Mouse (Mus musculus) liver, embryonic 14.5 days (tissue): ENCODE measurements around the gene Timm10b. TPM values are rescaled to one million over a fixed set of nuclear protein-coding genes. Genes with fewer than 3 reads are reported as not detected.

Experiments used
- ATAC-seq: fragments of 200-750 bp; cut with Nextera tagmentation; 2 replicates; pipeline ENCODE4 v1.8.0; 2017; ENCODE audit warnings: moderate number of reproducible peaks, mild to moderate bottlenecking, moderate library complexity; ENCODE audit not compliant: insufficient read depth
- DNase-seq, 3 experiments: peaks; one replicate each; pipeline ENCODE4 v3.0.0-alpha.2; 2012 to 2013; ENCODE audit warnings: low read depth in 3 of 3, low spot score in 3 of 3
- H3K27ac ChIP-seq: fragments of 300-500 bp; sonication (generic); 2 replicates; pipeline ENCODE4 v1.5.1; 2014; ENCODE audit warnings: moderate library complexity, mild to moderate bottlenecking, control low read depth, inconsistent platforms
- H3K27me3 ChIP-seq: fragments of 300-500 bp; sonication (generic); 2 replicates; pipeline ENCODE4 v1.6.1; 2014; ENCODE audit warnings: mild to moderate bottlenecking, low read length, moderate library complexity; ENCODE audit not compliant: control insufficient read depth, insufficient read depth
- H3K36me3 ChIP-seq: fragments of 300-500 bp; sonication (generic); replicated peaks from 2 replicates; pipeline ENCODE4 v1.6.1; 2014; ENCODE audit warnings: low read depth; ENCODE audit not compliant: control insufficient read depth, insufficient read depth
- H3K4me1 ChIP-seq, 2 experiments: fragments of 200-500 bp in 1 of 2; fragments of 300-500 bp in 1 of 2; sonication (generic) in 1 of 2; replicated peaks; 2 replicates each; pipeline ENCODE4 v1.6.1; 2012 to 2014; ENCODE audit warnings: antibody characterized with exemption in 1 of 2, inconsistent platforms in 1 of 2, low read length in 1 of 2; ENCODE audit not compliant: control insufficient read depth in 2 of 2, insufficient read depth in 2 of 2
- H3K4me2 ChIP-seq: fragments of 300-500 bp; sonication (generic); 2 replicates; pipeline ENCODE4 v1.6.1; 2014; ENCODE audit warnings: low read depth, mild to moderate bottlenecking, control low read depth, moderate library complexity
- H3K4me3 ChIP-seq, 2 experiments: fragments of 200-500 bp in 1 of 2; fragments of 300-500 bp in 1 of 2; sonication (generic) in 1 of 2; 2 replicates each; pipeline ENCODE4 v1.5.1; 2012 to 2014; ENCODE audit warnings: low read depth in 2 of 2, low read length in 2 of 2, mild to moderate bottlenecking in 2 of 2, control low read depth in 1 of 2, inconsistent platforms in 1 of 2, moderate library complexity in 1 of 2; ENCODE audit not compliant: insufficient read depth in 1 of 2
- H3K9ac ChIP-seq: fragments of 300-500 bp; sonication (generic); replicated peaks from 2 replicates; pipeline ENCODE4 v1.6.1; 2014; ENCODE audit warnings: mild to moderate bottlenecking, control low read depth, moderate library complexity
- H3K9me3 ChIP-seq: fragments of 300-500 bp; sonication (generic); 2 replicates; pipeline ENCODE4 v1.6.1; 2016; ENCODE audit warnings: low read length, mixed read lengths; ENCODE audit not compliant: control insufficient read depth
- CTCF ChIP-seq: IDR thresholded peaks from 2 replicates; pipeline ENCODE4 v1.5.1; 2016; ENCODE audit warnings: antibody characterized with exemption, low read depth, control low read depth
- EP300 ChIP-seq: IDR thresholded peaks from 2 replicates; pipeline ENCODE4 v1.6.1; 2016; ENCODE audit warnings: antibody characterized with exemption, low read depth
- WGBS: fragments of 180-500 bp; shearing (Covaris S2); extraction: QIAGEN DNeasy Blood & Tissue Kit; methylation state at CpG from one replicate; pipeline ENCODE4 v1.1.7; 2014; ENCODE audit not compliant: insufficient replicate concordance; 5-methylcytosine and 5-hydroxymethylcytosine counted together
- polyA plus RNA-seq, 2 experiments: library from polyadenylated mRNA; depleted of rRNA in 1 of 2; stranded (reverse) in 1 of 2; unstranded in 1 of 2; fragments of >200 nt; fragmentation: Nextera tagmentation in 1 of 2; extraction: Ambion mirVana in 1 of 2; gene quantifications; 2 replicates each; pipeline versions ENCODE4 v1.2.1 to v1.2.3; 2012 to 2014

Timm10b gene
- polyA plus RNA-seq, 2 experiments = 58.7 to 122 TPM

- TF ChIP-seq EP300 (no peak), CTCF (no peak)
- Histone ChIP-seq H3K4me2 (peak within 1 kb of the TSS; percentile 83), H3K9ac (peak within 1 kb of the TSS; percentile 47), H3K36me3 (no peaks in the 10 kb centered on the region), H3K4me1 (peaks cover 0 to 9% of the 10 kb centered on the region in 2 experiments; a peak in 2 of 4 replicates), H3K9me3 (no peaks in the 10 kb centered on the region), H3K27me3 (no peaks in the 10 kb centered on the region), H3K27ac (no peak within 1 kb of the TSS), H3K4me3 (peak within 1 kb of the TSS; percentile 65)
- WGBS = 1% methylated on average over 60 of the region's 71 CpGs
- DNase-seq (peak; percentile 61 to 64 (median 63)), ATAC-seq (peak; percentile 87)
Measured at GRCm38 (mm10) chr7:105633127-105633800, 6.6 kb upstream of the Timm10b start, which contains the start of gene Trim3. TSS of gene Trim3 (minus strand) at chr7:105633571.

DNA sequence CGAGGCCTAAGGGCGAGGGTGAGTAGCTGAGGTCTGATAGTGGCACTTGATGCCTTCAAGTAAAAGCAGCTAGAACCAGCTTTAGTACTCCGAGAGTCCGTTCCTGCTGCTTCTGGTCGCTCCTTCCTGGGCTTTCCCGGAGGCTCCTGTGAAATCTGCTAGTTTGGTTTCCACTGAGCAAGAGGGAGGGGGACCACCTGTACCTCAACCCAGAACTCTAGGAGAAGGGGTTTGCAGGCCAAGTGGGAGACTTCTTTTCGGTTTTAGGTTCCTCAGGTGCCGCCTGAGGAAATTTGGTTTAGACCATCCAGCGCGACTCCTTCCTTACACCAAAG is 6.1 kb upstream of the Timm10b start:
- Histone ChIP-seq H3K4me3 (peak overlapping the region; percentile 65), H3K27ac (no peak overlapping the region), H3K9ac (peak overlapping the region; percentile 28), H3K4me2 (peak overlapping the region; percentile 83), H3K36me3 (no peaks in the 10 kb centered on the region), H3K9me3 (no peaks in the 10 kb centered on the region), H3K4me1 (peaks cover 0 to 9% of the 10 kb centered on the region in 2 experiments; a peak in 2 of 4 replicates), H3K27me3 (no peaks in the 10 kb centered on the region)
- no peak for DNase-seq
- ATAC-seq = no peak
- TF ChIP-seq CTCF (no peak), EP300 (no peak)
- 7% methylated on average over 10 of the region's 10 CpGs for WGBS

GRCm38 (mm10) chr7:105634272-105634920 is 5.5 kb upstream of the Timm10b start:
- no peaks in the 10 kb centered on the region for H3K36me3 ChIP-seq
- no peak overlapping the region; a peak in 1 of 4 replicates for H3K4me3 ChIP-seq
- WGBS = 51% methylated on average over 9 of the region's 9 CpGs

GRCm38 (mm10) chr7:105635726-105636125 is 4.1 kb upstream of the Timm10b start:
- H3K4me1 ChIP-seq = peaks cover 0 to 14% of the 10 kb centered on the region in 2 experiments; a peak in 3 of 4 replicates
- 76% methylated on average over 2 of the region's 2 CpGs for WGBS
- ATAC-seq (no peak), DNase-seq (no peak)
- no peak for TF ChIP-seq EP300
- no peak for TF ChIP-seq CTCF
- no peak overlapping the region for H3K9ac ChIP-seq
- H3K27me3 ChIP-seq = no peaks in the 10 kb centered on the region
- no peak overlapping the region for H3K27ac ChIP-seq
- H3K9me3 ChIP-seq = no peaks in the 10 kb centered on the region
- H3K4me2 ChIP-seq = no peak overlapping the region
- no peak overlapping the region for H3K4me3 ChIP-seq
- H3K36me3 ChIP-seq = no peaks in the 10 kb centered on the region

More at GRCm38 (mm10) chr7:105634272-105634920, 5.5 kb upstream of the Timm10b start:
- TF ChIP-seq CTCF (no peak), EP300 (no peak)
- no peak for ATAC-seq
- H3K9ac ChIP-seq = peak overlapping the region; percentile 28
- H3K4me1 ChIP-seq = peaks cover 0 to 9% of the 10 kb centered on the region in 2 experiments; a peak in 3 of 4 replicates
- DNase-seq = no peak
- H3K4me2 ChIP-seq = peak overlapping the region; percentile 83
- no peaks in the 10 kb centered on the region for H3K9me3 ChIP-seq
- no peak overlapping the region for H3K27ac ChIP-seq
- no peaks in the 10 kb centered on the region for H3K27me3 ChIP-seq

DNA sequence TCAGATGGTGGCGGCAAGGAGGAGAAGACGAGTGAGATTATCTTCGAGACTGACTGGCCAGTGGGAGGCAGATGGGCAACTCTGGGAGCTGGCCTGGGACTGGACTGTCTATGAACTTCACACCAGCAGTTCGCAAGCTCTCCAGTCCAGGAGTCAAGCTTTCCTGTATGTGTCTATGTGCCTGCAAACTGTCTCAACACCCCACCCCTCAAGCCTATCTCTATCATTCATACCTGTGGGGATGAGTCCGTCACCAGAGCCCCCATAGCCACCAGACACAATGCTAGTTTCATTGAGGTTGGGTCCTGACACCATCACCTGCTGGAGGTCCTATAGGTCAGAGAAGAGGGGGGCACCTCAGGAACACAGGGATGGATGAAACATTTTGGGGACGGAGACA is 1.1 kb upstream of the Timm10b start:
- H3K27ac ChIP-seq = no peak overlapping the region
- no peak overlapping the region for H3K9ac ChIP-seq
- H3K9me3 ChIP-seq = no peaks in the 10 kb centered on the region
- no peak for DNase-seq
- no peak overlapping the region for H3K4me3 ChIP-seq
- peaks cover 4 to 18% of the 10 kb centered on the region in 2 experiments for H3K4me1 ChIP-seq
- H3K27me3 ChIP-seq = no peaks in the 10 kb centered on the region
- no peak for ATAC-seq
- WGBS = 78% methylated on average over 6 of the region's 6 CpGs
- H3K36me3 ChIP-seq = peaks cover 6% of the 10 kb centered on the region
- no peak overlapping the region for H3K4me2 ChIP-seq
- TF ChIP-seq CTCF (no peak), EP300 (no peak)
